Mouse (Mus musculus) neural tube, embryonic 15.5 days (tissue): ENCODE data around the gene Gria1. TPM values are rescaled to one million over a fixed set of nuclear protein-coding genes. Genes with fewer than 3 reads are reported as not detected.

Experiments used
- ATAC-seq: fragments of 200-750 bp; cut with Nextera tagmentation; 2 replicates; pipeline ENCODE4 v1.8.0; 2017; ENCODE audit warnings: mild to moderate bottlenecking, moderate TSS enrichment, moderate library complexity; ENCODE audit not compliant: low FRiP score
- H3K27ac ChIP-seq: fragments of 300-500 bp; sonication (generic); replicated peaks from 2 replicates; pipeline ENCODE4 v1.5.1; 2015; ENCODE audit warnings: mild to moderate bottlenecking, inconsistent platforms
- H3K27me3 ChIP-seq: fragments of 300-500 bp; sonication (generic); replicated peaks from 2 replicates; pipeline ENCODE4 v1.6.1; 2015; ENCODE audit warnings: inconsistent platforms
- H3K36me3 ChIP-seq: fragments of 300-500 bp; sonication (generic); 2 replicates; pipeline ENCODE4 v1.6.1; 2015; ENCODE audit warnings: inconsistent platforms
- H3K4me1 ChIP-seq: fragments of 300-500 bp; sonication (generic); 2 replicates; pipeline ENCODE4 v1.6.1; 2015; ENCODE audit warnings: inconsistent platforms
- H3K4me2 ChIP-seq: fragments of 300-500 bp; sonication (generic); 2 replicates; pipeline ENCODE4 v1.6.1; 2015; ENCODE audit warnings: inconsistent platforms, mild to moderate bottlenecking, moderate library complexity
- H3K4me3 ChIP-seq: fragments of 300-500 bp; sonication (generic); replicated peaks from 2 replicates; pipeline ENCODE4 v1.5.1; 2015; ENCODE audit warnings: mild to moderate bottlenecking, inconsistent platforms
- H3K9ac ChIP-seq: fragments of 300-500 bp; sonication (generic); replicated peaks from 2 replicates; pipeline ENCODE4 v1.6.1; 2015; ENCODE audit warnings: mild to moderate bottlenecking, inconsistent platforms
- H3K9me3 ChIP-seq: fragments of 300-500 bp; sonication (generic); replicated peaks from 2 replicates; pipeline ENCODE4 v1.6.1; 2016; ENCODE audit warnings: inconsistent platforms
- WGBS: fragments of 180-500 bp; shearing (Covaris S2); methylation state at CpG from one replicate; pipeline ENCODE4 v1.1.7; 2015; ENCODE audit warnings: mixed read lengths; 5-methylcytosine and 5-hydroxymethylcytosine counted together
- polyA plus RNA-seq: library from polyadenylated mRNA; unstranded; fragments of >200 nt; fragmentation: Nextera tagmentation; extraction: Ambion mirVana; gene quantifications from 2 replicates; pipeline ENCODE4 v1.2.1, GENCODE M21; 2015

The Gria1 gene
- polyA plus RNA-seq, result 50.6 and 59.6 TPM in 2 replicates

GRCm38 (mm10) chr11:57011024-57011690, at the start of gene Gria1:
TSS of gene Gria1 (plus strand) at chr11:57011387.
- WGBS, result 18% methylated on average over 6 of the region's 6 CpGs
- Histone ChIP-seq H3K4me1 (peaks cover 29% of the 10 kb centered on the region), H3K4me3 (peak within 1 kb of the TSS; percentile 47), H3K27me3 (no peaks in the 10 kb centered on the region), H3K27ac (peak within 1 kb of the TSS; percentile 86), H3K4me2 (peak within 1 kb of the TSS; percentile 64), H3K36me3 (no peaks in the 10 kb centered on the region), H3K9me3 (no peaks in the 10 kb centered on the region), H3K9ac (peak within 1 kb of the TSS; percentile 63)
- ATAC-seq, result peak; percentile 77

GRCm38 (mm10) chr11:56961751-56962150, 49.4 kb upstream of the Gria1 start:
- Histone ChIP-seq H3K4me1 (no peaks in the 10 kb centered on the region), H3K9ac (no peak overlapping the region), H3K27me3 (no peaks in the 10 kb centered on the region), H3K4me2 (no peak overlapping the region), H3K36me3 (no peaks in the 10 kb centered on the region), H3K4me3 (no peak overlapping the region), H3K9me3 (no peaks in the 10 kb centered on the region), H3K27ac (no peak overlapping the region)
- no peak for ATAC-seq
- 91% methylated on average over 3 of the region's 3 CpGs for WGBS

GRCm38 (mm10) chr11:56972814-56973213, 38.4 kb upstream of the Gria1 start:
- no peaks in the 10 kb centered on the region for H3K4me1 ChIP-seq
- H3K9me3 ChIP-seq, result no peaks in the 10 kb centered on the region
- H3K27me3 ChIP-seq, result no peaks in the 10 kb centered on the region
- H3K4me2 ChIP-seq, result no peak overlapping the region
- no peak for ATAC-seq
- no peaks in the 10 kb centered on the region for H3K36me3 ChIP-seq
- H3K4me3 ChIP-seq, result no peak overlapping the region
- H3K27ac ChIP-seq, result no peak overlapping the region; the same call in 1 of the 2 replicates
- 50% methylated on average over 1 of the region's 1 CpGs for WGBS
- H3K9ac ChIP-seq, result no peak overlapping the region

- 79% methylated on average over 3 of the region's 3 CpGs for WGBS
- ATAC-seq, result no peak
Observed at GRCm38 (mm10) chr11:56984321-56985000, 26.7 kb upstream of the Gria1 start.

GRCm38 (mm10) chr11:56985457-56985856, 25.7 kb upstream of the Gria1 start:
- 68% methylated on average over 4 of the region's 4 CpGs for WGBS

More at GRCm38 (mm10) chr11:56984321-56985000, 26.7 kb upstream of the Gria1 start:
- Histone ChIP-seq H3K27ac (no peak overlapping the region), H3K36me3 (no peaks in the 10 kb centered on the region), H3K4me3 (no peak overlapping the region), H3K9me3 (no peaks in the 10 kb centered on the region), H3K4me2 (no peak overlapping the region), H3K4me1 (no peaks in the 10 kb centered on the region), H3K27me3 (no peaks in the 10 kb centered on the region), H3K9ac (no peak overlapping the region)

GRCm38 (mm10) chr11:56999601-57000001, 11.6 kb upstream of the Gria1 start:
- H3K36me3 ChIP-seq, result no peaks in the 10 kb centered on the region
- no peak overlapping the region for H3K4me3 ChIP-seq
- H3K27ac ChIP-seq, result no peak overlapping the region
- H3K9me3 ChIP-seq, result no peaks in the 10 kb centered on the region
- 82% methylated on average over 3 of the region's 3 CpGs for WGBS
- H3K4me1 ChIP-seq, result no peaks in the 10 kb centered on the region
- no peak overlapping the region for H3K4me2 ChIP-seq
- no peak overlapping the region for H3K9ac ChIP-seq
- H3K27me3 ChIP-seq, result no peaks in the 10 kb centered on the region
- no peak for ATAC-seq

More at GRCm38 (mm10) chr11:56985457-56985856, 25.7 kb upstream of the Gria1 start:
- H3K27ac ChIP-seq, result no peak overlapping the region
- H3K4me2 ChIP-seq, result no peak overlapping the region
- H3K4me1 ChIP-seq, result no peaks in the 10 kb centered on the region
- ATAC-seq, result no peak
- H3K9me3 ChIP-seq, result no peaks in the 10 kb centered on the region
- no peak overlapping the region for H3K9ac ChIP-seq
- H3K4me3 ChIP-seq, result no peak overlapping the region
- no peaks in the 10 kb centered on the region for H3K27me3 ChIP-seq
- no peaks in the 10 kb centered on the region for H3K36me3 ChIP-seq

- no peaks in the 10 kb centered on the region for H3K27me3 ChIP-seq
- H3K27ac ChIP-seq, result no peak overlapping the region
- H3K4me3 ChIP-seq, result no peak overlapping the region
- no peak for ATAC-seq
- H3K9me3 ChIP-seq, result no peaks in the 10 kb centered on the region
- no peaks in the 10 kb centered on the region for H3K4me1 ChIP-seq
- no peaks in the 10 kb centered on the region for H3K36me3 ChIP-seq
- H3K4me2 ChIP-seq, result no peak overlapping the region
- WGBS, result 37% methylated on average over 3 of the region's 3 CpGs
- H3K9ac ChIP-seq, result no peak overlapping the region
Observed at GRCm38 (mm10) chr11:57004611-57005010, 6.6 kb upstream of the Gria1 start.

- Histone ChIP-seq H3K4me2 (no peak overlapping the region), H3K36me3 (no peaks in the 10 kb centered on the region), H3K27ac (no peak overlapping the region), H3K27me3 (no peaks in the 10 kb centered on the region), H3K9ac (no peak overlapping the region), H3K4me1 (no peaks in the 10 kb centered on the region), H3K4me3 (no peak overlapping the region), H3K9me3 (no peaks in the 10 kb centered on the region)
- WGBS, result 75% methylated on average over 7 of the region's 7 CpGs
- no peak for ATAC-seq
Observed at GRCm38 (mm10) chr11:57005341-57005740, 5.8 kb upstream of the Gria1 start.

- 86% methylated on average over 4 of the region's 4 CpGs for WGBS
Observed at GRCm38 (mm10) chr11:57007790-57008189, 3.4 kb upstream of the Gria1 start.

GRCm38 (mm10) chr11:57010611-57011010, 576 bp upstream of the Gria1 start:
- no peak overlapping the region for H3K9ac ChIP-seq
- peak overlapping the region; percentile 64 for H3K4me2 ChIP-seq
- WGBS, result 66% methylated on average over 6 of the region's 6 CpGs
- H3K4me1 ChIP-seq, result peaks cover 29% of the 10 kb centered on the region
- H3K27me3 ChIP-seq, result no peaks in the 10 kb centered on the region
- peak overlapping the region; percentile 86 for H3K27ac ChIP-seq
- 0 out of 2 replicates have a peak overlapping the region, but pooled peaks have one; percentile 47 for H3K4me3 ChIP-seq
- no peak for ATAC-seq
- no peaks in the 10 kb centered on the region for H3K9me3 ChIP-seq
- no peaks in the 10 kb centered on the region for H3K36me3 ChIP-seq

More at GRCm38 (mm10) chr11:57007790-57008189, 3.4 kb upstream of the Gria1 start:
- no peak overlapping the region for H3K9ac ChIP-seq
- no peak overlapping the region for H3K27ac ChIP-seq
- H3K27me3 ChIP-seq, result no peaks in the 10 kb centered on the region
- no peak for ATAC-seq
- H3K36me3 ChIP-seq, result no peaks in the 10 kb centered on the region
- H3K4me3 ChIP-seq, result no peak overlapping the region
- no peaks in the 10 kb centered on the region for H3K9me3 ChIP-seq
- H3K4me2 ChIP-seq, result no peak overlapping the region
- H3K4me1 ChIP-seq, result peaks cover 10% of the 10 kb centered on the region

GRCm38 (mm10) chr11:57011691-57012039, 478 bp downstream of the Gria1 start:
- H3K36me3 ChIP-seq, result no peaks in the 10 kb centered on the region
- 2% methylated on average over 11 of the region's 11 CpGs for WGBS
- peak overlapping the region; percentile 63 for H3K9ac ChIP-seq
- H3K4me3 ChIP-seq, result peak overlapping the region; percentile 47
- peak overlapping the region; percentile 86 for H3K27ac ChIP-seq
- no peaks in the 10 kb centered on the region for H3K27me3 ChIP-seq
- H3K9me3 ChIP-seq, result no peaks in the 10 kb centered on the region
- peaks cover 29% of the 10 kb centered on the region for H3K4me1 ChIP-seq
- peak; percentile 90 for ATAC-seq
- peak overlapping the region; percentile 64 for H3K4me2 ChIP-seq
